ENCODE assay signal across 10 mouse cellular contexts in the genomic region with DNA sequence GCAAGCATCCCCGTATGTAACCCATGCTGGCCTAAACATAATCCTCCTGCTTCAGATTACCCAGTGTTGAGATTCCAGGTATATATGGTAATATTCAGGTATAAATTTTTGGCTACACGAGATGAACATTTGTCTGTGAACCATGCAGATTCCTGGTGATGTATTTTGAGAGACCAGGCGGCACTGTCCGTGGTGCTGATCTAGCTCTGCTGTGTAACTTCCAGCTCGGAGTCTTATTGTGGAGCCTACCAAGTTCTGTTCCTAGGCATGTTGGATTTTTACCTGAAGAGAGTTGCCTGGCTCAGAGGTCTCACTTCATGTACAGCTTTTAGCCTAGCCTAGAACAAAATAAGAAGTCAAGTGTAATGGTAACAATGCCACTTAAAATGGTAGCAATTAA.
DNase-seq lines count a peak whose midpoint lies in the region; ATAC-seq and TF ChIP-seq lines count a peak whose summit lies in the region.
"Had no signal": no experiment of that assay in that cellular context is flagged by ENCODE, and none has a peak within 500 bp of the region (broad histone marks: within the 10 kb centered on the region; RNA-seq: fewer than 3 reads in every experiment).

No protein-coding gene starts in this region.

- H3K27ac ChIP-seq in stomach, postnatal 0 days (replicated peaks) = no peak overlapping the region
- H3K27ac ChIP-seq: embryonic facial prominence, embryonic 12.5 days had no signal

- intact Hi-C loops in heart, postnatal 14 days (cut with DNase I) = no loop called here

- WGBS in stomach, postnatal 0 days = 34% methylated on average over 5 of the region's 5 CpGs

- no peaks in the 10 kb centered on the region for H3K27me3 ChIP-seq in stomach, postnatal 0 days (ENCODE audit: control insufficient read depth, insufficient read depth, low read length)
- H3K27me3 ChIP-seq: embryonic facial prominence, embryonic 12.5 days had no signal

- TF ChIP-seq CTCF in stomach, postnatal 0 days (IDR thresholded peaks at IDR 0.05; ENCODE audit: low read depth) = no peak

- no peak overlapping the region for H3K4me3 ChIP-seq in stomach, postnatal 0 days (ENCODE audit: low read depth, low read length)
- H3K4me3 ChIP-seq: embryonic facial prominence, embryonic 12.5 days had no signal

- no peaks in the 10 kb centered on the region for H3K36me3 ChIP-seq in stomach, postnatal 0 days (ENCODE audit: control insufficient read depth, insufficient read depth, low read length)
- H3K36me3 ChIP-seq: embryonic facial prominence, embryonic 12.5 days had no signal

- H3K9ac ChIP-seq in stomach, postnatal 0 days (ENCODE audit: low read length) = no peak overlapping the region
- H3K9ac ChIP-seq: embryonic facial prominence, embryonic 12.5 days had no signal

- TF ChIP-seq EP300 in stomach, postnatal 0 days (optimal IDR thresholded peaks at IDR 0.05) = no peak

- H3K9me3 ChIP-seq in stomach, postnatal 0 days (ENCODE audit: control insufficient read depth, low read length) = no peaks in the 10 kb centered on the region
- H3K9me3 ChIP-seq: embryonic facial prominence, embryonic 12.5 days had no signal

- no peaks in the 10 kb centered on the region for H3K4me1 ChIP-seq in stomach, postnatal 0 days (replicated peaks; ENCODE audit: control insufficient read depth, insufficient read depth)
- H3K4me1 ChIP-seq: embryonic facial prominence, embryonic 12.5 days had no signal

- DNase-seq in heart, postnatal 14 days = peak; percentile 35 to 45
- no peak for DNase-seq in heart, adult 8-10 months (ENCODE audit: low spot score)
- peak; percentile 8 for DNase-seq in thymus, postnatal 4 days
- no peak for DNase-seq in thymus, postnatal 36 days
- peak; percentile 76 for DNase-seq in forelimb bud, embryonic 11.5 days (ENCODE audit: low read depth, low spot score)
- DNase-seq in stomach, postnatal 0 days (ENCODE audit: low spot score) = peak; percentile 40
- no peak for DNase-seq in right cerebral cortex, adult 2 months (ENCODE audit: low spot score in 2 of 2)
- DNase-seq: thymus, adult 18-20 months had no signal

- no peak for ATAC-seq in stomach, postnatal 0 days (ENCODE audit: low FRiP score, low TSS enrichment)
- no peak for ATAC-seq in granulocyte monocyte progenitor cell, adult 5-6 weeks (replicated peaks; ENCODE audit: poor library complexity, severe bottlenecking)

- no peak overlapping the region for H3K4me2 ChIP-seq in stomach, postnatal 0 days (replicated peaks; ENCODE audit: low read depth)
- H3K4me2 ChIP-seq: embryonic facial prominence, embryonic 12.5 days had no signal

Comparison
In these comparisons a context has a peak if more than half of its experiments do, and no peak if none do; other contexts are left out.
1. DNase-seq: peak in heart, postnatal 14 days (2 of 2), thymus, postnatal 4 days (single experiment), forelimb bud, embryonic 11.5 days (single experiment) and stomach, postnatal 0 days (single experiment); none in heart, adult 8-10 months (single experiment), thymus, postnatal 36 days (0 of 2) and right cerebral cortex, adult 2 months (0 of 2).